Mouse (Mus musculus): Measurements from ENCODE around the gene Ensa.
"Not testable (repeated sequence)": the region's sequence is repeated elsewhere in the genome, so short reads cannot be mapped to it uniquely, and the experiment has no call there.

Ensa gene

GRCm38 (mm10) chr3:95663969-95664608 lies 39.3 kb downstream of the Ensa start:
- DNase-seq = no peak

DNA sequence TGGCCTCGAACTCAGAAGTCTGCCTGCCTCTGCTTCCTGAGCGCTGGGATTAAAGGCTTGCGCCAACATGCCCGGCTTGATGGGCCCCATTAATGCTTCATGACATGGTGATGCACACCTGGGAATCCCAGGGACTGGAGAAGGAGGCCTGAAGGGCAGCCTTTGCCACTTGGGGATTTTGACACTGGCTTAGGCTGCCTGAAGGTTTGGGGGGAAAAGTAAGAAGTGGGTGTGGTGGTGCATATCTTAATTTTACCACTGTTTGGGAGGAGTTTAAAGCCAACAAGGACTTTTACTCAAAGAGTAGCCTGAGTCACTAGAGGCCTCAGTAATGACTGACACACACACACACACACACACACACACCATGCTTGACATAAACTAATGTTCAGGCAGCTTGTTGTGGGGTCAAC lies 40.2 kb downstream of the Ensa start:
- no peak for DNase-seq

DNA sequence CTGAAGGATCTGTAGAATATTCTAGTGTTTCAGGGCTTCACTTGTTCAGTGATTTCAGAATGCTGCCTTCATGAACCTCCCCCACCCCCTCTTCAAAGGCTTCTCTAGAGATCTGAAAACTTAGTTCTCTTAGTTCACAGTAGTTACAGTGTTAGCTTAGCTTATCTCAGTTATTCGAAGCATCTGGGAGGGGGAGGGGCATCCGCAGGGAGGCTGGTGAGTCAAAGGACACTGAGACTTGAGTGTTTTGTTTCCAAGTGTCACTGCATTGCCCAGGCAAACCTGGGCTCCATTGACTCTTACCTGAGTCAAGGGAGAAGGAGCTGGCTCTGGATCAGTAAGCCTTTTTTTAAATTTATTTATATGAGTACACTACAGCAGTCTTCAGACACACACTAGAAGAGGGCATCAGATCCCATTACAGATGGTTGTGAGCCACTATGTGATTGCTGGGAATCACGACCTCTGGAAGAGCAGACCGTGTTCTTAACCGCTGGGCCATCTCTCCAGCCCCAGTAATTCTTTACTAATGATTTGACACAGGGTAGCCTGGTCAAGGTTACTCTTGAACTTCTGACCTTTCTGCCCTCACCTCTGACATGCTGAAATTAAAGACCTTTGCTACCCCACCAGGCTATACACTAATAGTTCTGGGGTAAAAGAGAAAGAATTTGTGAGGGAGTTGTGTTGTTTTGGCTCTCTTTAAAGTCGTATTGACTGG lies 41.5 kb downstream of the Ensa start:
- DNase-seq = peak; percentile 66 to 76

DNA sequence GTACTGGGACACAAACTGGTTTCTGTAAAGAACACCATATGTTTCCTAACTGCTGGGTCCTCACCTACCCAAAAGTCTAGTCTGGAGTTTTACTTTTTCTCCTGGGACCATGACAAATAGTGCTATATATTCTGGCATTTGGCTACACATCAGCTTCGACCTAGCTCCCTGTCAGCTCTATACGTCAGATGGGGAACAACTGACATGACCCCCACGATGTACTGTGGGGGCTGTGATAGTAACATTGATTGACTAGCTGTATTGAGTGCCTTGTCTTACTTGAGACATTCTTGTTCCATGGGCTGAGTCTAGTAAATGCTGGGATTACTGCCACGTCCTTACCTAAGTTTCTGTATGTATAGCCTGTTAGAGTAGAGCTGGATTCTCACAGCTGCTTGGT lies 42.7 kb downstream of the Ensa start:
- DNase-seq = no peak

DNA sequence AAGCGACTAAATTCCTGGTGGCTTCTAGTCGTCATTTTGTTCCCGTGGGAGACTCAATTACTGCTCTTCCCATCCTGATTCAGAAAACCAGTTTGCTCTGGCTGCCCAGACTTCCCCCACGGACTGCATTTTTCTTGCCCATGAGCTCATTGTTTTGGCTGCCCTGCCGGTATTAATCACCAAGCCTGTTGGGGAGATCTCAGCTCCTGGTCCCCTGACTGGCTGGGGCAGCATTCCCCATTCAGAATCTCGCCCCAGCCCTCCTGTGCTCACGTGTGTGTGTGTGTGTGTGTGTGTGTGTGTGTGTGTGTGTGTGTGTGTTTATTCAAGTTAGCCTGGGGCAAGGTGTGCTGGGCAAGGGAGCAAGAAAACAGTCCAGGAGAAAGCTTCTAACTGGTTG lies 43.2 kb downstream of the Ensa start:
- DNase-seq = peak; percentile 63 to 77

GRCm38 (mm10) chr3:95668589-95669308 lies 44.0 kb downstream of the Ensa start:
- no peak for DNase-seq

GRCm38 (mm10) chr3:95669309-95669665 lies 44.5 kb downstream of the Ensa start:
- no peak for DNase-seq

DNA sequence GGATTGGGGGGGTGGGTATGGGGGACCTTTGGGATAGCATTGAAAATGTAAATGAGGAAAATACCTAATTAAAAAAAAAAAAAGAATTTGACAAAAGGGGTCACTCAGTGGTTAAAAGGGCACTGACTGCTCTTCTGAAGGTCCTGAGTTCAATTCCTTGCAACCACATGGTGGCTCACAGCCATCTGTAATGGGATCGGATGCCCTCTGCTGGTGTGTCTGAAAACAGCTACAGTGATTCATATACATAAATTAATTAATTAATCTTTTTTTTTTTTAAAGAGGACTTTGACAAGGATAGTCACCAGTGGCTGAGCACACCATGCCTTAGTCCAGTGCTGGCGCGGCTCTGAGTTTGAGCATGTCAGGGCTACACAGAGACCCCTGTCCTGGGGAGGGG lies 45.6 kb downstream of the Ensa start:
- DNase-seq = not testable (repeated sequence)

- DNase-seq = no peak
Measured at GRCm38 (mm10) chr3:95671201-95671600, 46.4 kb downstream of the Ensa start.

DNA sequence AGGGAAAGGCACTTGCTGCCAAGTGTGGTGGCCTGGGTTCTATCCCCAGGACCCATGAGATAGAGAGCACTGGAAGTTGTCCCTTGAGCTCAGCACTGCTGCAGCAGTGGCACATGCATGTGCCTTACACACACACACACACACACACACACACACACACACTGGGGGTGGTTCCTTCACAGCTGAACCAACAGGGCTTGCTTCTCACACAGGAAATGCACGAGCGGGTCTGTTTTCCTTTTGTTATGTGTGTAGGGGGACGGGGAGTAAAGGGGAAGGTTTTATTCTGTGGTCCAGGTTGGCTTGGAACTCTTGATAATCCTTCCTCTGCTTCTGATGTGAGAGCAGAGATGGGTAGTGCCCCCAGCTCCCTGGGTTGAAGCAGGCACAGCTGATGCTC lies 47.7 kb downstream of the Ensa start:
- peak in 1 of 2 experiments; percentile 53 for DNase-seq

GRCm38 (mm10) chr3:95672861-95673706 lies 48.3 kb downstream of the Ensa start:
- DNase-seq = no peak

- DNase-seq = peak; percentile 46 to 53
Measured at GRCm38 (mm10) chr3:95673707-95674211, 49.0 kb downstream of the Ensa start.

- peak; percentile 68 to 79 for DNase-seq
Measured at GRCm38 (mm10) chr3:95674236-95674635, 49.4 kb downstream of the Ensa start.

DNA sequence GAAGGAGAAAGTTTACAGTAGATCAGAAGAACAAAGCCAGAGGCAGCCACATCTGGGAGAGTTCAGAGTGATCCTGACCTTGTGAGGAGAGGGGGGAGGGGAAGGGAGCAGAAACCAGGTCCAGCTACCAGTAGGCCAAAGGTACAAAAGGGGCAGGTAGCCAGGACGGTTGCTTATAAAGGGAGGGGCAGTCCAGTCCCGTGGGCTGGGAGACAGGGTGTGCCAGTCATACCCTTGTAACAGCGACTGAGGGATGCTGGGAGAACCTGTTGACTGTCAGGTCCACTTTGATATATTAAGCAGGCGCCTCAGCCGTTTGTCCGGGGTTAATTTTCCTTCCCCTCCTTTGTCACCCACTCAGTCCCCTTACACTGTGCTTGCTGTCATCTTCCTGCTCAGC lies 50.0 kb downstream of the Ensa start:
- peak in 1 of 2 experiments; percentile 49 for DNase-seq

GRCm38 (mm10) chr3:95675301-95676092 lies 50.7 kb downstream of the Ensa start:
- peak; percentile 82 to 88 for DNase-seq

DNA sequence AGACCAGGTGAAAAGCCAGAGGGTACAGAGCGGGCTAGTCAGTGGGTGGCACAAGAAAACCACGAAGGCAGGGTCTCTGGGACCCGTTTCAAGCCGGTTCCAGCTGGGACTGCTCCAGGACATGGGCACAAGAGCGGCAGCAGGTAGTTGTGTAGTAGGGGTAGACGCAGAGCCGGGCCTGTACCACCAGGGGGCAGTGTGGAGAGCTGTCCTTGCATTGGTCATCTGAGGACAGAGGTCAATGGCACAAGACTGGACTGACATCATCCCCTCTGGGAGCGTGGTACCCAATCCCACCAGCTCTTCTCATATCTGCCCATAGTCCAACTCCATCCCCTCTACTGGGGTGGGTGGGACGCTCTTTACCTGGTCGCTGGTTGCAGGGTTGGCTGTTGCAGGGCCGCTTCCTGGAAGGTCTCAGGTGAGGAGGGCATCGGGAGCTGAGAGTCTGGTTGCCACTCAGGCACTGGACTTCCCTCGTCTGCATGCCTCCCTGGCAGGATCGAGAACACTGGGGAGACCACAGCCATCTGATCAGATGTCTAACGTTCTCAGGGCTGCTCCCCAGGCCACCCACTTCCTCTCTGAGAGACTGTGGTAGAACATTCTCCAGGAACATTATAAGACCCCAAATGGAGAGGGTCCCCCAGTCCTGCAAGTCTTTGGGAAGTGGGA lies 52.1 kb downstream of the Ensa start:
- DNase-seq = peak; percentile 83 to 87

- DNase-seq = no peak
Measured at GRCm38 (mm10) chr3:95677420-95678090, 52.8 kb downstream of the Ensa start.

- DNase-seq = no peak
Measured at GRCm38 (mm10) chr3:95679551-95679950, 54.8 kb downstream of the Ensa start.

- DNase-seq = no peak
Measured at GRCm38 (mm10) chr3:95680673-95681072, 55.9 kb downstream of the Ensa start.

DNA sequence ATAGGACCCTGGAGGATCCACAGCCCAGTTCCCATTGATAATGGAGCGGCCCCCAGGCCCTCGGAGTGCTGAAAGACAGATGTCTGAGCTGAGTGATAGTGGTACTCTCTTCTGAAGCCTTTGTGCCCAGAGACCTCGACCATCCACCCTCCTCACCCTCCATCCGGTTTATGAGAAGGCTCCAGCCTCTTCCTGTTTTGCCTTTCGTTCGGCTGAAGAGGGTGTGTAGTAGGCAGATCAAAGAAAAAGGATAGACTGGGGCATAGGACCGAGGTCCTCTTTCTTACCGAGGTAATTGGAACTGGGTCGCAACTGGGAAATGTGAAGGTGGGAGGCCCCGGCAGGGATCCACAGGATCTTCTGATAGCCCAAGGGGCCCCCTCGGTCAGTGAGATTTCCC lies 56.6 kb downstream of the Ensa start:
- DNase-seq = no peak

All from kidney, postnatal 4 days (tissue).